Mouse (Mus musculus) lung, embryonic 15.5 days (tissue): Measurements from ENCODE around the gene Unkl. TPM values are rescaled to one million over a fixed set of nuclear protein-coding genes. Genes with fewer than 3 reads are reported as not detected.

Experiments used
- ATAC-seq: fragments of 200-750 bp; cut with Nextera tagmentation; 2 replicates; pipeline ENCODE4 v1.8.0; 2017; ENCODE audit warnings: moderate number of reproducible peaks, borderline replicate concordance; ENCODE audit not compliant: low FRiP score, low TSS enrichment; ENCODE audit errors: extremely low read depth
- H3K27ac ChIP-seq: fragments of 300-500 bp; sonication (generic); 2 replicates; pipeline ENCODE4 v1.5.1; 2015; ENCODE audit warnings: moderate library complexity, mild to moderate bottlenecking, inconsistent platforms
- H3K27me3 ChIP-seq: fragments of 300-500 bp; sonication (generic); 2 replicates; pipeline ENCODE4 v1.6.1; 2015; ENCODE audit warnings: inconsistent platforms
- H3K36me3 ChIP-seq: fragments of 300-500 bp; sonication (generic); 2 replicates; pipeline ENCODE4 v1.6.1; 2015; ENCODE audit warnings: inconsistent platforms
- H3K4me1 ChIP-seq: fragments of 300-500 bp; sonication (generic); 2 replicates; pipeline ENCODE4 v1.6.1; 2015; ENCODE audit warnings: inconsistent platforms
- H3K4me2 ChIP-seq: fragments of 300-500 bp; sonication (generic); 2 replicates; pipeline ENCODE4 v1.6.1; 2015; ENCODE audit warnings: inconsistent platforms, mild to moderate bottlenecking, moderate library complexity
- H3K4me3 ChIP-seq: fragments of 300-500 bp; sonication (generic); 2 replicates; pipeline ENCODE4 v1.5.1; 2015; ENCODE audit warnings: mild to moderate bottlenecking, inconsistent platforms
- H3K9ac ChIP-seq: fragments of 300-500 bp; sonication (generic); 2 replicates; pipeline ENCODE4 v1.6.1; 2015; ENCODE audit warnings: inconsistent platforms
- H3K9me3 ChIP-seq: fragments of 300-500 bp; sonication (generic); 2 replicates; pipeline ENCODE4 v1.6.1; 2016; ENCODE audit warnings: inconsistent platforms
- WGBS: fragments of 180-500 bp; shearing (Covaris S2); methylation state at CpG from one replicate; pipeline ENCODE4 v1.1.7; 2015; 5-methylcytosine and 5-hydroxymethylcytosine counted together
- microRNA-seq: library from miRNA; unstranded; fragments of <30 nt; microRNA quantifications from one replicate; pipeline ENCODE4, GENCODE M21; 2016
- polyA plus RNA-seq: library from polyadenylated mRNA; unstranded; fragments of >200 nt; fragmentation: Nextera tagmentation; extraction: Ambion mirVana; gene quantifications from 2 replicates; pipeline ENCODE4 v1.2.1, GENCODE M21; 2015

Unkl gene
- polyA plus RNA-seq, 1 experiment from 2014 or later: 8.6 TPM

GRCm38 (mm10) chr17:25270795-25271335 lies 82.7 kb downstream of the Unkl start:
- H3K4me1 ChIP-seq: peaks cover 31% of the 10 kb centered on the region
- peak overlapping the region; percentile 79 for H3K4me3 ChIP-seq
- H3K4me2 ChIP-seq: peak overlapping the region; percentile 89
- H3K36me3 ChIP-seq: peaks cover 39% of the 10 kb centered on the region
- H3K27ac ChIP-seq: no peak overlapping the region
- H3K27me3 ChIP-seq: no peaks in the 10 kb centered on the region
- WGBS: 51% methylated on average over 2 of the region's 2 CpGs
- no peak for ATAC-seq
- 0 out of 2 replicates have a peak overlapping the region, but pooled peaks have one; percentile 98 for H3K9ac ChIP-seq
- H3K9me3 ChIP-seq: no peaks in the 10 kb centered on the region

DNA sequence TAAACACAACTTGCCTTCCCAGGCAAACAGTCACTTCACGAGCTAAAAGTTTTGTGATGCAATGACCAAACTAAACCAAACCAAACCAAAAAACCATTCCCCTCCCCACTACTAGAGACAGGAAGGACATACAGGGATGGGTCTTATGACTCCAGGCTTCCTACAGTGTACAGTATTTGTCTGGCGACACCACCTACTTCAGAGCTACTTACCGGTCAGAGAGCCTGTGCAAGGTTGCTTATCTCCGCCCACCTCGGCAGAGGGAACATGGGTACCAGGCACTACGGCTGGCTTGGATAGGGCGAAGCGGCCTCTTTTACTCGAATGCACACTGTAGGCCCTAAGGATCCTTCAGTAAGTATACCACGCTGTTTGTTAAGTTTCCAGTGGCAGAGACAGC lies 84.1 kb downstream of the Unkl start:
- peak overlapping the region; percentile 97 for H3K27ac ChIP-seq
- 0% methylated on average over 10 of the region's 10 CpGs for WGBS
- no peak for ATAC-seq
- peak overlapping the region; percentile 79 for H3K4me3 ChIP-seq
- peak overlapping the region; percentile 98 for H3K9ac ChIP-seq
- H3K36me3 ChIP-seq: peaks cover 24% of the 10 kb centered on the region
- H3K4me2 ChIP-seq: peak overlapping the region; percentile 89
- H3K4me1 ChIP-seq: peaks cover 31% of the 10 kb centered on the region
- no peaks in the 10 kb centered on the region for H3K27me3 ChIP-seq
- no peaks in the 10 kb centered on the region for H3K9me3 ChIP-seq

- H3K27me3 ChIP-seq: no peaks in the 10 kb centered on the region
- H3K4me1 ChIP-seq: peaks cover 31% of the 10 kb centered on the region
- peak; percentile 91 for ATAC-seq
- H3K27ac ChIP-seq: peak overlapping the region; percentile 97
- peak overlapping the region; percentile 89 for H3K4me2 ChIP-seq
- H3K36me3 ChIP-seq: peaks cover 16% of the 10 kb centered on the region
- WGBS: under 1% methylated on average over 92 of the region's 92 CpGs
- peak overlapping the region; percentile 98 for H3K9ac ChIP-seq
- H3K9me3 ChIP-seq: no peaks in the 10 kb centered on the region
- H3K4me3 ChIP-seq: peak overlapping the region; percentile 79
Measured at GRCm38 (mm10) chr17:25272951-25273705, 84.9 kb downstream of the Unkl start.

DNA sequence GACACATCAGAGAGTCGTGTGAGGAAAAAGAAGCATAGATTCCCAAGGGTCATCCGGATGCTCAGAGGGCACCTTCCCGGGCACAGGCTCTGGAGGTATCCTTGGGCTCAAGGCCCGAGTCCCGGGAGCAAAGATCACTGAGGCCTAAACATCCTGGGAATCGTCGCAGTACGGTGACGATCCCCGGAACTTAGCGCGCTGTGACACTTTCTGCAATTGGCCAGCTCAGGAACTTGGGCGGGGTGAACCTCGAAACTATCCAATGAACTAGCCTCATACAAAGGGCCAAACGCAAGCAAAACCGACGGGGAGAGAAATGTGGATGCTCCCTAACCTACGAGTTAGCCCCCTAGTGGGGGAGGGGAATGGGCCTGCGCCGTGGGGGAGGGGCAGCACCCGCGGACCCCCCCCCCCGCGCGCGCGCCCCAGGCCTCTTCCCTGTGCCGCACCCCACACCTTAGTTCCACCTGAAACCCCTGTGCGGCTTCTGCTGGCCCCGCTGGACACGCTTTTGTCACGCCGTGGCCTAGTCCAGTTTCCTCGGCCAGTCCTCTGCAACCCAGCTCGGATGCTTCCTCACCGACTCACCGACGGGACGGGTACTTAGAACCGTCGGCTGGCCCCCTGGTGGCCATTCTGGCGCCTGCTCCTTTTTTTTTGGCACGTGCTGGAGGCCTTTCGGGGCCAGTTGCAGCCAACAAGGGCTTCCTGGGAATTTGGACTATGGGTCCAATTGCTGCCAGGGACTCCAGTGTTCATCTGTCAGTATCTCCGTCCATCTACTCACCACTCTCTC lies 85.7 kb downstream of the Unkl start:
- peak overlapping the region; percentile 98 for H3K9ac ChIP-seq
- peaks cover 8% of the 10 kb centered on the region for H3K36me3 ChIP-seq
- no peaks in the 10 kb centered on the region for H3K9me3 ChIP-seq
- H3K27ac ChIP-seq: peak overlapping the region; percentile 97
- H3K4me1 ChIP-seq: peaks cover 31% of the 10 kb centered on the region
- WGBS: 1% methylated on average over 41 of the region's 45 CpGs
- ATAC-seq: peak; percentile 84
- no peaks in the 10 kb centered on the region for H3K27me3 ChIP-seq
- peak overlapping the region; percentile 79 for H3K4me3 ChIP-seq
- H3K4me2 ChIP-seq: peak overlapping the region; percentile 49

DNA sequence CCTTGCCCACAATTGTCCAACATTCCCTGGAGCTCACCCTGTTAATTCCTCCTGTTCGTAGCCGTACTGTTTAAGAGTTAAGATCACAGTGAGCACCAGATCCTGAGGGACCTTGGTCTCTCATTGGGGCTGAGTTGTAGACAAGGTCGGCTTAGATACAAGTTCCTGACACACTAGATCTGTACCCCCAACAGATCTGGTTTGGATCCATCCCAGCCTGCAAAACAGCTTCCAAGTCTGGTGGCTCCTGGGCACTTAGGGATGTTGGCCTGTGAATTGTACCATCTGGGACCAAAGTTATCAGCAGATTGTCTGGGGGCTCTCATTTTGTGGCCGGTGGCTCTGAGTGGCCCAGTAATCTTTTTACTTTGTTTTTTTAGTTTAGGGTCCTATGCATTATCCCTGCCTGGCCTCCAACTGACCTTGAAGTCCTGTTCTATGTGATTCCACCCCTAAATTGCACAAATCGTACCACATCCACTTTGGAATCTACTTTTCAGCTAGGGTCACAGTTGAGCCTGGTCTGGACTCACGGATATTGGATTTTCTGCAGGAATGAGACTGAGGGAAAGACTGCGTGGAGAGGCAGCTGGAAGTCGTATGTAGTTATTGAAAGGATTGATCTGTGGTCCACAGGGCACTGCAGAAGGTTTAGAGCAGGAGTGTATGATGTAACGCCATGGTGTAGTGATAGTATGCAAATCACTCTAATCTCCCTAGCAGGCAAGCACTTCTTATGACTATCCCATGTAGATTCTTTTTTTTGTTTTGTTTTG lies 86.6 kb downstream of the Unkl start, which contains the start of gene Ube2i:
TSS of gene Ube2i (minus strand) at position 52 of the 776 bp plus-strand sequence.
- peak within 1 kb of the TSS; percentile 49 for H3K4me2 ChIP-seq
- peaks cover 30% of the 10 kb centered on the region for H3K4me1 ChIP-seq
- H3K27ac ChIP-seq: peak within 1 kb of the TSS; percentile 97
- H3K9ac ChIP-seq: peak within 1 kb of the TSS; percentile 98
- no peaks in the 10 kb centered on the region for H3K36me3 ChIP-seq
- no peaks in the 10 kb centered on the region for H3K9me3 ChIP-seq
- 79% methylated on average over 9 of the region's 9 CpGs for WGBS
- no peaks in the 10 kb centered on the region for H3K27me3 ChIP-seq
- peak within 1 kb of the TSS; percentile 79 for H3K4me3 ChIP-seq
- ATAC-seq: no peak

- Histone ChIP-seq H3K27me3 (no peaks in the 10 kb centered on the region), H3K9ac (no peak overlapping the region), H3K27ac (no peak overlapping the region), H3K4me3 (no peak overlapping the region), H3K9me3 (no peaks in the 10 kb centered on the region), H3K4me1 (peaks cover 21% of the 10 kb centered on the region), H3K36me3 (no peaks in the 10 kb centered on the region), H3K4me2 (no peak overlapping the region)
- 93% methylated on average over 3 of the region's 3 CpGs for WGBS
- no peak for ATAC-seq
Measured at GRCm38 (mm10) chr17:25275833-25276232, 87.6 kb downstream of the Unkl start.

DNA sequence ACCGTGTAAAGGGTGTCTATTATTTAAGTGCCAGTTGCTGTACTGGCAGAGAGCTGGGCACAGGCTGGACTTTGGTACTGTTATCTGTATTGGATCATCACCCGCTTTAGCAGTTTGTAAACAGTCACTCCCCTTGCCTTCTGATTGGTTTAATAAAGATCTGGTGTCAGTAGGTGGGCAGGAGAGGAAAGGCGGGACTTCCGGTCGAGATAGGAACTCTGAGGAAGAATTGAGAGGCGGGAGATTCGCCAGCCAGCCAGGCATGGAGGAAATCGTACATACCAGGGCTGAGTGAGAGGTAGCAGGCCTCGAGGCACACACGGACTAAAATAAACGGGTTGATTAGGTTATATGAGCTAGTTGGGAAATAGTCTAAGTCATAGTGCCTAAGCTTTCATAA lies 93.9 kb downstream of the Unkl start:
- Histone ChIP-seq H3K36me3 (no peaks in the 10 kb centered on the region), H3K4me2 (peak overlapping the region; percentile 26; the same call in 1 of the 2 replicates), H3K4me3 (no peak overlapping the region), H3K9me3 (no peaks in the 10 kb centered on the region), H3K9ac (no peak overlapping the region), H3K4me1 (no peaks in the 10 kb centered on the region), H3K27ac (no peak overlapping the region), H3K27me3 (no peaks in the 10 kb centered on the region)
- 34% methylated on average over 11 of the region's 11 CpGs for WGBS
- no peak for ATAC-seq

Small RNAs within 50 kb of the gene (microRNA-seq; reads per million reads assigned to microRNA genes)
- gene Mir3547: not detected

Other genes with a start within 250 kb of the Unkl start
- 186 and 189 TPM in 2 replicates for gene Jpt2, start 227.7 kb upstream of the Unkl start, polyA plus RNA-seq
- gene Cramp1l, start 172.6 kb upstream of the Unkl start, polyA plus RNA-seq: 6.3 and 7.6 TPM in 2 replicates
- gene Ift140, start 172.3 kb upstream of the Unkl start, polyA plus RNA-seq: 17.0 and 18.1 TPM in 2 replicates
- gene Tmem204, start 104.8 kb upstream of the Unkl start, polyA plus RNA-seq: 88.2 and 93.2 TPM in 2 replicates
- 42.2 and 46.3 TPM in 2 replicates for gene Telo2, start 72.4 kb upstream of the Unkl start, polyA plus RNA-seq
- gene Ptx4, start 67.6 kb upstream of the Unkl start, polyA plus RNA-seq: 0.14 TPM in 1 of 2 replicates, not detected in the other
- 21.4 and 22.4 TPM in 2 replicates for gene Clcn7, start 55.0 kb upstream of the Unkl start, polyA plus RNA-seq
- gene Ccdc154, start 25.9 kb upstream of the Unkl start, polyA plus RNA-seq: 0.44 and 0.50 TPM in 2 replicates
- gene Gm38655, start 12.9 kb upstream of the Unkl start, polyA plus RNA-seq: 9.0 and 10.3 TPM in 2 replicates
- 32.1 and 33.0 TPM in 2 replicates for gene BC003965, start 3.8 kb upstream of the Unkl start, polyA plus RNA-seq
- 43.3 and 47.2 TPM in 2 replicates for gene Gnptg, start 51.7 kb downstream of the Unkl start, polyA plus RNA-seq
- gene Tsr3, start 51.8 kb downstream of the Unkl start, polyA plus RNA-seq: 45.9 and 46.4 TPM in 2 replicates
- gene Baiap3, start 68.0 kb downstream of the Unkl start, polyA plus RNA-seq: 0.91 and 1.2 TPM in 2 replicates
- 698 TPM in 2 replicates for gene Ube2i, start 86.2 kb downstream of the Unkl start, polyA plus RNA-seq
- gene Prss34, start 110.0 kb downstream of the Unkl start, polyA plus RNA-seq: 0.80 and 1.3 TPM in 2 replicates
- gene Prss28, start 120.2 kb downstream of the Unkl start, polyA plus RNA-seq: not detected in 2 replicates
- gene Prss29, start 130.3 kb downstream of the Unkl start, polyA plus RNA-seq: not detected in 2 replicates
- 0.19 and 0.24 TPM in 2 replicates for gene Tpsab1, start 157.2 kb downstream of the Unkl start, polyA plus RNA-seq
- gene Tpsb2, start 177.9 kb downstream of the Unkl start, polyA plus RNA-seq: 3.6 and 5.7 TPM in 2 replicates
- 0.46 and 0.76 TPM in 2 replicates for gene Tpsg1, start 180.9 kb downstream of the Unkl start, polyA plus RNA-seq
- gene Cacna1h, start 245.4 kb downstream of the Unkl start, polyA plus RNA-seq: 2.5 and 2.6 TPM in 2 replicates